Mouse (Mus musculus) bone marrow macrophage, adult 2 months (primary cell): Measurements from ENCODE around the gene Sult2b1.

Source experiments
- CTCF ChIP-seq: IDR thresholded peaks from 2 replicates; pipeline ENCODE4 v1.5.1; 2012; ENCODE audit warnings: low read depth, mild to moderate bottlenecking, low read length, moderate library complexity
- POLR2A ChIP-seq: IDR thresholded peaks from 2 replicates; pipeline ENCODE4 v1.6.1; 2012; ENCODE audit warnings: mild to moderate bottlenecking, low read depth, low read length, borderline replicate concordance

- TF ChIP-seq POLR2A (no peak), CTCF (no peak)
Observed at GRCm38 (mm10) chr7:45702809-45703520, 81.5 kb downstream of the Sult2b1 start.
